Mouse (Mus musculus) cerebellum, adult 2 months (tissue): ENCODE results near the gene Zbtb16.

ENCODE experiments used
- CTCF ChIP-seq: fragments of 200-500 bp; IDR thresholded peaks from 2 replicates; pipeline ENCODE4 v1.5.1; 2011; ENCODE audit warnings: low read depth, mild to moderate bottlenecking, control low read depth, low read length, moderate library complexity, borderline replicate concordance; ENCODE audit not compliant: insufficient read depth
- POLR2A ChIP-seq: fragments of 200-500 bp; IDR thresholded peaks from 2 replicates; pipeline ENCODE4 v1.6.1; 2011; ENCODE audit warnings: low read length, control low read depth, borderline replicate concordance; ENCODE audit not compliant: insufficient read depth

DNA sequence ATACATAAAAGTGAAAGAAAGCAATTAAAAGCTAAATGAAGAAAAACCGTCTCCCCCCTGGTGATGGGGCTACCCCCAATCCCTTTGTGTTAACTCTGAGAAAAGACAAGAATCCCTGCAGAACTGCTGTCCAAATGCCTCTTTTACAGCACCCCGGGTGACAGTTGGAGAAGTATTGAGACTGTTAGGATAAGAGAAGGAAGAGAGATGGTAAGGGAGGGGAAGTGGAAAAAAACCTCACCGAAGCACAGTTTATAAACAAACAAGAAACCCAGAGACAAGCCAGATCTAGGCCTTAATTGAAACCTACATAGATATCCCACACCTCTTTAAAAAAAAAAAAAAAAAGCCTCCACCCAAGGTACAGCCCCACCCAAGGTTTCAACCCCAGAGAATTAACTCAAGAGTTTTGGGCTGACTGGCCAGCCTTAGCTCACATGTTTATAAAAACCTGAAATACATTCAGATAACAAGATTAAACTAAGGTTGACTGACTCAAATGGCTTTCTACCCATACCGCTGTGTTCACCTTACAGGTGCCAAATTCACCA is 42.3 kb downstream of the Zbtb16 start:
- TF ChIP-seq CTCF (no peak), POLR2A (no peak)
